Mouse (Mus musculus) urinary bladder, postnatal 14 days (tissue): Measurements from ENCODE around the gene Herpud2.
"Not testable (repeated sequence)": the region's sequence is repeated elsewhere in the genome, so short reads cannot be mapped to it uniquely, and the experiment has no call there.

Source experiments
- DNase-seq: peaks from one replicate; pipeline ENCODE4 v3.0.0; 2021; ENCODE audit warnings: low spot score

The Herpud2 gene

DNA sequence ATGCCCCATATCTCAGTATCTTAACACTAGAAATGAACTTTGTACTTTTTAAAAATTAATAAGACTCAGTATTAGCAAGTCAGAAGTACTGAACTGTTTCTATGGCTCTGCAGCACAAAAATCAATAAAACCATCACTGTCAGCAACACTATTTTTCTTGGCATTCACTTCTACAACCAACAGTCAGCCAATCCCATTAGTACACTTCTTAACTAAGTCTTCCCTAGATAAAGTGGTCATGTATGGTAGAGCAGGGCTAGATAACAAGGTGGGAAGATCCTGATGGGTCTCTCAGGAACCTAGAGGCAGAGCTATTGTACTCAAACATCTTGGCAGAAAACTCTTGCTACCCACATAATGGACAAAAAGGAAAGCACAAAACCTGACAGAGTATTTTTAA lies 7.7 kb downstream of the Herpud2 start:
- no peak for DNase-seq

DNA sequence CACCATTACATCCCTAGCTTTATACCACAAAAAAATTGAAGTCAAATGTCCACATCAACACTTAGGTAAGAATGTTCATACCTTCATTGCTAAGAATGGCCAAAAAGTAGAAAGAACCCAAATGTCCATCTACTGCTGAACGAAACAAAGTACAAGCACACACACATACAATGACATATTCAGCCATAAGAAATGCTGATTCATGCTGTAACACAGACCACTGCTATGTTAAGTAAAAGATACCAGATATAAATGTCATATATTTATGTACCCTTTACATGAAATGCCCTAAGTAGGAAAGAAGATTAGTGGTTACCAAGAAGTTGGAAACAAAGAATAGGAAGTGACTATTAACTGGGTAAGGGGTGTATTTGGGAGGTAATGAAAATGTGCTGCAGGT lies 8.6 kb downstream of the Herpud2 start:
- DNase-seq, result no peak

DNA sequence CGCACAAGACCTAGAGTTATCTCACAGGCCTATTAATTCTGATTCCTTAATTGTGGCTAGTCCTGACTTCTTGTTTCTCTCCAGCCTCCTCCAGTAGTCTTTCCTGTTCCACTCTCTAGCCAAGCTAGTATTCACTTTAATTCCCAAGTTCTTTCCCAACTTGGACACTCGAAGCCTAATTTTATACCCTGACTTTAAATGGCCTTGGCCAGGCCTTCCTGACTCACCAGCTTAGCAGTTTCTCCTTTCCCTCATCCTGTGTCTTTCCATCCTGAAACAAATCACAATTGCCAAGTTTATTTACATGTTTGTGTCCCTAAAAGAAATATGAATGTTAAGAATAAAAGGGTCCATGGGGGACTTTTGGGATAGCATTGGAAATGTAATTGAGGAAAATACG lies 9.6 kb downstream of the Herpud2 start:
- DNase-seq, result no peak

DNA sequence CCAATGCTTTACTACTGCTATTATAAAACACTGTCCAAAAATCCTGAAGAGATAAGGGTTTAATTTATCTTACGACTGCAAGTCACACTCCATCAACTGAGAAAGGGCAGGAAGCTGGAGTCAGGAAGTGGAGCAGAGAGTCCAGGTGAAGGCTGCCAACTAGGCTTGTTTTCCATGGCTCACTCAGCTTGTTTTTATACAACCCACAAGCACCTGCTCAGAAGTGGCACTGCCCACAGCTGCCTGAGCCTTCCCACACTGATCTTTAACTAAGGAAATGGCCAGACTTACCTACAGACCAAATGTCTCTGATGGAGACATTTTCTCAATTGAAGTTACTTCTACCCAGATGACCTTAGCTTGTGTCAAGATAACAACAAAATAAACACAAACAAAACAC lies 11.3 kb downstream of the Herpud2 start:
- no peak for DNase-seq

DNA sequence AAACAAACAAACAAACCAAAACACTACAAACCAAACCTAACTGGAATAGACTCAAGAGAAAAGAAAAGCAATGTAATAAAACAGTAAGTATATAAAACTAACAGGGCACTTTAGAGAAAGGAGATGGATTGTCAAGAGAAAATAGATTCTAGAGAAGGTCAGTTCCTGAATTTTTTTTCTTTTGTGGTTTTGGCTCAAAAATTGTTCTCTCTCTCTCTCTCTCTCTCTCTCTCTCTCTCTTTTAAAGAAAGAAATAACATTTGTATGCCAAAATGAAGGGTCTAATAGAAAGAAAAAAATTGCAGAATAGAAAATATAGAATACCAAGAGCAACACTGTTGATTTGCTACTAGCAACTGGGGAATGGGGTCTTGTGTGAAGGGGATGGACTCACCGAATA lies 12.7 kb downstream of the Herpud2 start:
- DNase-seq, result no peak

DNA sequence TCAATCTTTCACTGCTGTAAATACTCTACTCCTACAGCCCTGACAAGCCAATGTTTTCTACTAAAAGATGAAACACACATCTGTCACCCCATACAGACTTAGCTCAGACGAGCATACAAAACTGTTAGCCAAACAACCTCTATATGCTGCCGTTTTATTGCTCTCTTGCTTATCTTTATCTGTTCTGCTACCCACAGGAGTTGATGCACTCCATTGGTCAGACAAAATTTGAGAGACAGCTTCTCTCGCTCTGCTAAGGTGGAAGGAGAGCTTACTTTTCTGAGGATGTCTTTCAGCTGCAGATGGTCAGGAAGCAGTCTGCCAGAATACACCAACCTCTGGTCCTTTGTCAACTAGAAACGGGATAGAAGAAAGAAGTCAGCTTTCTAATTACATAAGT lies 18.7 kb downstream of the Herpud2 start:
- DNase-seq, result no peak

DNA sequence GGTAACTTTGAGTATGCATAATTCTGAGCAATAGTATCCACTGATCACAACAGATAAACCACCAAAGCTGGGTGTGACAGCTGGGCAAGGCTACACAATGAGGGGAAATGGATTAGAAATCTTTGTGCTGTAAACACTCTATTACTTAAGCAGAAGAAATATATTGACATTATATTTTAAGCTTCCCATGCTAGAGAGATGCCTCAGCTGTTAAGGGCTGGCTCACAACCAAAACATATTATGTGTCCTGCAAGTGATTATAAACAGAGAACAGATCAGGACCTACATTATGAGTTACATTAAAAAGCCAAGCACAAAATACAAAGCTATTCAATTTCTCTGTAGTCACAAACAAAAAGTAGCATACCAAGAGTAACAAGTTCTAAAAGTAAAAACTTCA lies 19.4 kb downstream of the Herpud2 start:
- no peak for DNase-seq

DNA sequence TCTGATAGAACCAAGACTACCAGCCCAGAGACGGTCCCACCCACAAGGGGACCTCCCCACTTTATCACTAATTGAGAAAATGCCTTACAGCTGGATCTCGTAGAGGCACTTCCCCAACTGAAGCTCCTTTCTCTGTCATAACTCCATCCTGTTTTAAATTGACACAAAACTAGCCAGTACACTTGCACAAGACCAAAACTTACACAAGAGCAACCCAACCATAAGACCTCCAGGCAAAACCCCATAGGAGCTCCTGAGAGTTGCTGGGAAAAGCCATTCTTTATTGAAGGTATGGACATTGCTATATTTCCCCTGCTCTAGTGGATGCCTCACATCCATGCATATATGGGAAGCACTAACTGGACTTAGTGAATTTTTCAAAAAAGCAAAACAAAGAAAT lies 27.6 kb downstream of the Herpud2 start:
- no peak for DNase-seq

DNA sequence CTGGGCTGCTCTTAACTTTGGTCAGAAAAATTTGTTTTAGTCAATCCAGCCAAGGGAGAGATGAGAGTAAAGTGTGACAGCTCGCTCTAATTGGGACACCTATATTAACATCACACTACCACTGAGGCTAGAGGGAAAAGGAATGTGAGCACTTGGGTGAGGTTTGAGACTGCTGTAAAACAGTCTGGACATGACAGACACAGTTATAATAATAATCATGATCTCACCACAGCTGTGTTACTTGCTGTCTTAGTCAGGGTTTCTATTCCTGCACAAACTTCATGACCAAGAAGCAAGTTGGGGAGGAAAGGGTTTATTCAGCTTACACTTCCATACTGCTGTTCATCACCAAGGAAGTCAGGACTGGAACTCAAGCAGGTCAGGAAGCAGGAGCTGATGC lies 28.0 kb downstream of the Herpud2 start:
- not testable (repeated sequence) for DNase-seq

DNA sequence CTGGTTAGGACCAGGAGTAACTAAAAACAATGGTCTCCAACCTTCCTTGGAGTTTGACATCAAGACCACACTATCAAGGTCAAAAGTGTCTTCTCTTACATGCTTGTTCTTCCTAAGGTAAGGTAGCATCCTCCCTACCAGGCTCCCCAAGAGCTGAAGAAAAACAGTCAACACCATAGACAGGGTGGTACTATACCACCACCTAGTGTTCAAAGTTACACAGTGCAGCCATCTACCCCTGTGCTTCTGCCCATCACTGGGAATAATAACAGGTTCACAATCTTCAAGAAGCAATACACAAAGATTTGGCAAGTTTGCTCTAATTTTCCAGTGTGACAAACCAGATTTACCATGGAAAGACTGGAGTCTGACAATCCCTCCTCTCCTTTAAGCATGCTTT lies 47.0 kb downstream of the Herpud2 start:
- peak; percentile 17 for DNase-seq

DNA sequence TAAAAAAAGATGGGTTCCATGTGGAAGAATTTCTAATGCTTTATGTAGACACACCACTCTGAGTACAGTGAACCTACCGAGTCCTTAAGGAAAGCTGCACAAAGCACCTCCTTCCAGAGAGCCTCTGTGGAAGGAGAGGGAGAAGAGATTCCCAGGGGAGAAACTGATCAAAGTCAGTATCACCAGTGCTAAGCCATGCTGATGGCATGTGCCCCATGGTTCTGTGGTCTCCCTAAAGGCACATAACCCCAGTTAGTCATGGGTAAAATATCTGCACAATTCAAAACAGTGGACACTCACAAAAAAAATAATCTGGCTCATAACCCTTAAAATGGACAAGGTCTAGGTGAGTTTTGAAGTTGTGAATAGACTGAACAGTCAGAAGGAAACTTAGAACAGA lies 48.7 kb downstream of the Herpud2 start:
- no peak for DNase-seq

DNA sequence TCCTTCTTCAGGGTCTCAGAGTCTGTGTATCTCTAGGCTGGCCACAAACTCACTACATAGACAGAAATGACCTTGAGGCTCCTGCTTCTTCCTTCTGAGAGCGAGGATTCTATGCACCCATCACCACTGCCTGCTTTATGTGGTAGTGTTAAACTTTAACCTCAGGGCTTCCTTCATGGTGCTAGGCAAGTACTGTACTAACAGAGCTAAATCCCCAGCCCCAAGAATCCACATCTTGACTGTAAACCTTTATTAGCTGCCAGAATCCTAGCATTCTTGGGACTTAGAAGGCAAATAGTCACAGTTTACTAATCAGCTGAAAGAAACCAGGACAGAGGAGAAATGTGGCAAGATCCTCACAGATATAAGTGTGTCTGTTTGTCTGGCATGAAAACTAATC lies 60.8 kb downstream of the Herpud2 start:
- no peak for DNase-seq

DNA sequence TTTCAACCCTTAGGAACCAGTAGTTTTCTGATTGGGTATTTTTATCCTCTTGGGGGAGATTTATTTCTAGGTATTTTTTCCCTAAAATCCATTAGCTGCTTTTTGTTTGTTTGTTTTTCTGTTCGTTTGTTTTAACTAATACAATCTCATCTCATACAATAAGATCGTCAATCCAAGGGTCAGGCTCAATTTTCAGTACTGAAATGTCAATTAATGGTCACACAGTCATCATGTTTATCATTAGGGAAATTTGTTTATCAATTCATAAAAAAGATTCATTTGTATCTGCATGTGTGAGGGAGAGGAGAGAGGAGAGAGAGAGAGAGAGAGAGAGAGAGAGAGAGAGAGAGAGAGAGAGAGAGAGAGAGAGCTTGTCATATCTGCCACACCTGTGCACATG lies 62.5 kb downstream of the Herpud2 start, which contains the start of gene Gm10181:
Gene Gm10181 (plus strand): TSS at position 301 of the 400 bp plus-strand sequence.
- DNase-seq, result no peak

DNA sequence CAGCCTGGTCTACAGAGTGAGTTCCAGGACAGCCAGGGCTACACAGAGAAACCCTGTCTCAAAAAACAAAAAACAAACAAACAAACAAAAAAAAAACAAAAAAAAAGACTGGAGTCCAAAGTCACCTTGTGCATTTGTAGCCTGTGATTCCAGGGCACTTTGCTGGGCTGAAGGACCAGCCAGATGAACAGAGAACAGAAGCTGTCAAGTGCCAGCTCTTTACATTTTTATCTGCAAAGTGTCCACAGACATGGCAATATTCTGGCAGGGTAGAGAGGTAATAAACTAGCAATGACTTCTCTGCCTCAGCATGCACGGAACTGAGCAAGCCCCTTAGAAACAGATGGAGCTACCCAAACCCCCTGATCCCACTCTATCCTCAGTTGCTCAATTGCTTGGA lies 75.1 kb downstream of the Herpud2 start:
- DNase-seq, result no peak

DNA sequence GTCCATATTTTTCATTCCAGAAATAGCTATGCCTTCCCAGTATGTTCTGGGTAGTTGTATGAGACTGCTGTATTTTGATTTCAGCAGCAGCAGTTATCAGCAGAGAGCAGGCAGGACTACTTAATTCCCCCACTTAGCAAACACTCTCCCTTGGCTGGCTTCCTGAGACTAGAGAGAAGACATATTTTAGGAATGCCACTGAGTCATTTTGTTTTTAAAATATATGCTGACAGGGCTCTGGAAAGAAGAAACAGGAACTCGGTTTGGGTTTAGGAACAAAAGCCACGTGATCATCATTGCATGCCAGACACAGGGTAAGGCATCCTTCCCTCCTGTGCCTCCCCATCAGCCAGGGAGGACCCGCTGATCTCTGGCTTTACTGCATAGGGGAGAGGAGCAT lies 75.6 kb downstream of the Herpud2 start:
- DNase-seq, result peak; percentile 8

DNA sequence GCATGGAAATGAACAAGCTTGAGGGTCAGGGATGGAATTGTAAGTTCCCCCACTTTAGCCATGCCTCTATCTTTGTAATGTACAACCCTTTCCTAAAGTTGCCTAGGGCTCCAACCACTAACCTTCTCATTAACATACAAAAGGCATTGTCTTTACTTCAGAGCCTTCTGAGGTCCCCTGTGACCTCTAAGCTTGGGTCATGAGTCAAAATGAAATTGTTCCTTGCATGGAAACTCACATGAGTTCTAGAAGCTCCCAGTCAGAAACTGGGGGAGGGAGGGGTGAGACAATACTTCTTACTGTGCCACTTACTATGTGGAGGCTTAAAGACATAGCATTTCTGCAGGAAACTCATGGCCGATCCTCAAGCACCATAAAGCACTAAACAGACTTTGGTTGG lies 79.0 kb downstream of the Herpud2 start:
- DNase-seq, result no peak

DNA sequence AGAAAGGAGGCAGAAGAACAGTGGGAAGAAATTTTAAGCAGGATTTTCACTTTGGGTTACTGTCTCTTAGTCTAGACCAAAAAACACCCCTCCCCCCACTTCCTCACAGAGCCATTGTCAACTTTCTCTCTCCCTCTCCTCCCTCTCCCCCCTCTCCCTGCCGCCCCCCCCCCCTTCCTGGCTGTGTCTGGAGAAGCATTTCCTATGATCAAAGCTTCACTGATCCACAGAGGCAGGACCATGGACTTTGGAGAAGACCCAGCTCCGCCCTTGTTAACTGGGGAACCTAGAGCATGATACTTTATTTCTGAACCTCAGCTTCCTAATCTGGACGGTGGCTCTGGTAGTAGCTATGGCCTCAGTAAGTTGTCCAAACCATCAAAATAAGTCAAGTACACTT lies 92.9 kb downstream of the Herpud2 start:
- DNase-seq, result no peak
